Mouse (Mus musculus) small intestine, adult 2 months (tissue): ENCODE data around the gene Pkp4.

Experiments used
- CTCF ChIP-seq: fragments of 200-500 bp; IDR thresholded peaks from 2 replicates; pipeline ENCODE4 v1.5.1; 2012; ENCODE audit warnings: low read depth, mild to moderate bottlenecking, control low read depth, inconsistent platforms, low read length, moderate library complexity, mixed read lengths; ENCODE audit not compliant: insufficient replicate concordance, insufficient read length; ENCODE audit errors: extremely low read depth
- POLR2A ChIP-seq: fragments of 200-500 bp; IDR thresholded peaks from 2 replicates; pipeline ENCODE4 v1.6.1; 2012; ENCODE audit warnings: low read depth, mild to moderate bottlenecking, control low read depth, inconsistent platforms, low read length, moderate library complexity

DNA sequence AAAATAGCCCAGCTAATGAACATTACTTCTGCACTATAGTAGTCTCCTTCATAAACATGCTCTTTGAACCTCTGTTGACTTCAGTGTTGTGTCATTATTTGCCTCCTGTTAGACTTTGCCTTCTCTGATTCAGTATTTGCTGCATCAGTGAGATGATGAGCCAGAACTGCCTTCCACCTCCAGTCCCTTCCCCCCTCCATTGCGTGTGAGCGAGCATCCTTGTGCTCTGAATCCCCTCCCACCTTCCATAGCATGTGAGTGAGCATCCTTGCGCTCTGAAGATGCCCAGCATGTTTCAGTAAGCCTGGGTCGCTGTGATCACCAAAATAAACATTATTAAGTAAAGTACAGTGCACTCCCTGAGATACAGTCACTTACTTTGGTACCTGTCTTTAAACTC, 51.8 kb downstream of the Pkp4 start:
- TF ChIP-seq CTCF (no peak), POLR2A (no peak)
